Mouse (Mus musculus) ES-Bruce4 (cell line): Measurements from ENCODE around the gene Plb1. TPM values are rescaled to one million over a fixed set of nuclear protein-coding genes. Genes with fewer than 3 reads are reported as not detected.

Experiments
- H3K27ac ChIP-seq: 2 replicates; pipeline ENCODE4 v1.5.1; 2012; ENCODE audit warnings: low read length, inconsistent platforms; ENCODE audit not compliant: insufficient read depth
- H3K27me3 ChIP-seq: 2 replicates; pipeline ENCODE4 v1.6.1; 2012; ENCODE audit warnings: mild to moderate bottlenecking, low read length, inconsistent platforms; ENCODE audit not compliant: control insufficient read depth, poor library complexity, insufficient read depth, severe bottlenecking
- H3K36me3 ChIP-seq: 2 replicates; pipeline ENCODE4 v1.6.1; 2012; ENCODE audit warnings: inconsistent platforms, mild to moderate bottlenecking, low read length, moderate library complexity; ENCODE audit not compliant: control insufficient read depth, poor library complexity, insufficient read depth, severe bottlenecking
- H3K4me1 ChIP-seq: one replicate; pipeline ENCODE4 v1.8.1; 2011; ENCODE audit warnings: low read length; ENCODE audit not compliant: control insufficient read depth, insufficient read depth
- H3K4me3 ChIP-seq: 2 replicates; pipeline ENCODE4 v1.5.1; 2011; ENCODE audit warnings: low read depth, mild to moderate bottlenecking, low read length
- H3K9ac ChIP-seq: 2 replicates; pipeline ENCODE4 v1.6.1; 2012; ENCODE audit warnings: low read depth, mild to moderate bottlenecking, inconsistent platforms; ENCODE audit not compliant: poor library complexity, severe bottlenecking
- H3K9me3 ChIP-seq: replicated peaks from 2 replicates; pipeline ENCODE4 v1.6.1; 2012; ENCODE audit warnings: mild to moderate bottlenecking, low read length, inconsistent platforms; ENCODE audit not compliant: control insufficient read depth, poor library complexity, insufficient read depth, severe bottlenecking
- CTCF ChIP-seq: IDR thresholded peaks from one replicate; pipeline ENCODE4 v1.8.1; 2011; ENCODE audit warnings: low read depth, low read length
- EP300 ChIP-seq: IDR thresholded peaks from 2 replicates; pipeline ENCODE4 v1.6.1; 2011; ENCODE audit warnings: low read depth, low read length; ENCODE audit not compliant: insufficient read depth
- POLR2A ChIP-seq: IDR thresholded peaks from one replicate; pipeline ENCODE4 v1.8.1; 2011; ENCODE audit warnings: low read length; ENCODE audit not compliant: insufficient read depth
- polyA plus RNA-seq: library from polyadenylated mRNA; stranded (reverse); fragments of >200 nt; gene quantifications from 2 replicates; pipeline ENCODE4 v1.2.4, GENCODE M21; 2011; ENCODE audit warnings: low read depth; ENCODE audit not compliant: missing spikeins, insufficient read depth, insufficient read length

Plb1 gene
- polyA plus RNA-seq, 1 experiment, result not detected

- Histone ChIP-seq H3K4me1 (no peaks in the 10 kb centered on the region), H3K27ac (no peak overlapping the region), H3K4me3 (no peak overlapping the region), H3K9ac (no peak overlapping the region), H3K36me3 (no peaks in the 10 kb centered on the region), H3K27me3 (no peaks in the 10 kb centered on the region), H3K9me3 (0 out of 2 replicates have a peak, but pooled peaks cover under 1% of the 10 kb centered on the region)
- TF ChIP-seq POLR2A (no peak), CTCF (no peak), EP300 (no peak)
These were observed 6.8 kb downstream of the Plb1 start for GRCm38 (mm10) chr5:32239337-32239736.

- TF ChIP-seq EP300 (no peak), POLR2A (no peak), CTCF (no peak)
- Histone ChIP-seq H3K4me1 (no peaks in the 10 kb centered on the region), H3K36me3 (no peaks in the 10 kb centered on the region), H3K27ac (no peak overlapping the region), H3K4me3 (no peak overlapping the region), H3K27me3 (no peaks in the 10 kb centered on the region), H3K9ac (no peak overlapping the region), H3K9me3 (no peaks in the 10 kb centered on the region)
These were observed 8.2 kb downstream of the Plb1 start for GRCm38 (mm10) chr5:32240741-32241140.

- H3K9me3 ChIP-seq, result no peaks in the 10 kb centered on the region
- no peaks in the 10 kb centered on the region for H3K4me1 ChIP-seq
- TF ChIP-seq CTCF (no peak), POLR2A (no peak), EP300 (no peak)
- no peak overlapping the region for H3K9ac ChIP-seq
- H3K4me3 ChIP-seq, result no peak overlapping the region
- no peaks in the 10 kb centered on the region for H3K27me3 ChIP-seq
- H3K27ac ChIP-seq, result no peak overlapping the region
- H3K36me3 ChIP-seq, result no peaks in the 10 kb centered on the region
These were observed 10.9 kb downstream of the Plb1 start for GRCm38 (mm10) chr5:32243286-32243885.

- no peaks in the 10 kb centered on the region for H3K27me3 ChIP-seq
- no peaks in the 10 kb centered on the region for H3K4me1 ChIP-seq
- H3K27ac ChIP-seq, result no peak overlapping the region
- TF ChIP-seq CTCF, result no peak
- TF ChIP-seq EP300, result no peak
- no peak for TF ChIP-seq POLR2A
- no peaks in the 10 kb centered on the region for H3K9me3 ChIP-seq
- H3K4me3 ChIP-seq, result no peak overlapping the region
- H3K9ac ChIP-seq, result no peak overlapping the region
- no peaks in the 10 kb centered on the region for H3K36me3 ChIP-seq
These were observed 12.9 kb downstream of the Plb1 start for GRCm38 (mm10) chr5:32245385-32245784.

- no peak overlapping the region for H3K27ac ChIP-seq
- H3K4me3 ChIP-seq, result no peak overlapping the region
- H3K4me1 ChIP-seq, result no peaks in the 10 kb centered on the region
- no peak overlapping the region for H3K9ac ChIP-seq
- H3K36me3 ChIP-seq, result no peaks in the 10 kb centered on the region
- TF ChIP-seq CTCF, result no peak
- no peak for TF ChIP-seq EP300
- TF ChIP-seq POLR2A, result no peak
- H3K27me3 ChIP-seq, result no peaks in the 10 kb centered on the region
- no peaks in the 10 kb centered on the region for H3K9me3 ChIP-seq
These were observed 28.2 kb downstream of the Plb1 start for GRCm38 (mm10) chr5:32260751-32261150.

GRCm38 (mm10) chr5:32261251-32261650 lies 28.7 kb downstream of the Plb1 start:
- Histone ChIP-seq H3K9me3 (no peaks in the 10 kb centered on the region), H3K27me3 (no peaks in the 10 kb centered on the region), H3K36me3 (no peaks in the 10 kb centered on the region), H3K4me3 (no peak overlapping the region), H3K4me1 (no peaks in the 10 kb centered on the region), H3K9ac (no peak overlapping the region), H3K27ac (no peak overlapping the region)
- no peak for TF ChIP-seq POLR2A
- TF ChIP-seq EP300, result no peak
- no peak for TF ChIP-seq CTCF
